Mouse (Mus musculus) bone marrow, adult 2 months (tissue): Measurements from ENCODE around the gene Zfp319. TPM values are rescaled to one million over a fixed set of nuclear protein-coding genes. Genes with fewer than 3 reads are reported as not detected.

Source experiments
- H3K27ac ChIP-seq: fragments of 200-500 bp; 2 replicates; pipeline ENCODE4 v1.5.1; 2012; ENCODE audit warnings: low read depth, mild to moderate bottlenecking, control low read depth, inconsistent platforms, low read length; ENCODE audit not compliant: control insufficient read depth, poor library complexity, insufficient read depth
- H3K4me1 ChIP-seq: fragments of 200-500 bp; 2 replicates; pipeline ENCODE4 v1.6.1; 2011; ENCODE audit warnings: low read length; ENCODE audit not compliant: control insufficient read depth, insufficient read depth
- H3K4me3 ChIP-seq: fragments of 200-500 bp; replicated peaks from 2 replicates; pipeline ENCODE3; 2011; ENCODE audit warnings: mild to moderate bottlenecking, low read depth, low read length, control low read depth; ENCODE audit not compliant: control insufficient read depth
- CTCF ChIP-seq: fragments of 200-500 bp; IDR thresholded peaks from 2 replicates; pipeline ENCODE4 v1.5.1; 2011; ENCODE audit warnings: low read length, control low read depth; ENCODE audit not compliant: control insufficient read depth, insufficient read depth
- POLR2A ChIP-seq: fragments of 200-500 bp; IDR thresholded peaks from 2 replicates; pipeline ENCODE4 v1.6.1; 2011; ENCODE audit warnings: low read depth, mild to moderate bottlenecking, control low read depth, low read length, borderline replicate concordance; ENCODE audit not compliant: control insufficient read depth
- WGBS: fragments of 180-500 bp; shearing (Covaris S2); methylation state at CpG from one replicate; pipeline ENCODE4 v1.1.7; 2018; 5-methylcytosine and 5-hydroxymethylcytosine counted together
- polyA plus RNA-seq: library from polyadenylated mRNA; stranded (reverse); fragments of >200 nt; gene quantifications from 2 replicates; pipeline ENCODE4 v1.2.4, GENCODE M21; 2011; ENCODE audit warnings: low replicate concordance; ENCODE audit not compliant: missing spikeins, insufficient read depth, insufficient read length

The Zfp319 gene
- polyA plus RNA-seq, 1 experiment = 3.3 TPM

DNA sequence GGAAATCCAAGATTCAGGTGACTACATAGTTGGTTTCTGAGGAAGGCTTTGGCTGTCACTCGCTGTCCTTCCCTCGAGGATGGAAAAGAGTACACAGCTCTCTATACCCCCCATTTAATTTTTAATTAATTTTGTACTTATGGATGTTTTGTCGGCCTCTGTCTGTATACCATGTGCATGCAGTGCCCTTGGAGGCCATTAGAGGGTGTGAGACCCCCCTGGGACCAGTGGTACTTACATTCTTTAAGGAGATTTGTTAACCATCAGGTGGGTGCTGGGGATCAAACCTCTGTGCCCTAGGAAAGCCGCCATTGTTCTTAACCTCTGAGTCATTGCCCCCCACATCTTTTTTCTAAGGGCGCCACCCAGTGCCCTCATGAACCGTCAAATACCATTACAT, 12.9 kb upstream of the Zfp319 start:
- TF ChIP-seq POLR2A (no peak), CTCF (no peak)
- H3K4me3 ChIP-seq = no peak overlapping the region
- H3K27ac ChIP-seq = no peak overlapping the region
- H3K4me1 ChIP-seq = no peaks in the 10 kb centered on the region; the same call in 1 of the 2 replicates
- 75% methylated on average over 6 of the region's 6 CpGs for WGBS

DNA sequence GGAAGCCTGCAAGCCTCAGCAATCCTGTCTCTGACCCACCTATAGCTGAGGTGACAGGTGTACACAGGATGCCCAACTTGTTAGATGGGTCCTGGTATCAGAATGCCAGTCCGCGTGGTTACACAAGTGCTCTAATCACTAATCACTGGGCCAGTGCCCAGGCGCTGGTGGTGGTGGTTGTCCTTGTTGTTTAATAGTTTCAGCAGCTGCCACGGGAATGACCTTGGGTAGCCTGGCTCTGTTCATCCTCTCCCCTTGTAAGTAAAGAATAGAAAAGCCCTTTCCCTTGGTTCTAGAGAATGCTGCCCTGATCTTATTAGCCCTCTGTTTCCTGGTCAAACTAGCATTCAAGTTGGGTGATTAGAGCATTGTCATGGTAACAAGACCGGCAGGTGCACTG, 10.0 kb upstream of the Zfp319 start:
- 87% methylated on average over 5 of the region's 5 CpGs for WGBS
- Histone ChIP-seq H3K4me3 (no peak overlapping the region), H3K27ac (no peak overlapping the region), H3K4me1 (no peaks in the 10 kb centered on the region; the same call in 1 of the 2 replicates)
- TF ChIP-seq CTCF (no peak), POLR2A (no peak)

DNA sequence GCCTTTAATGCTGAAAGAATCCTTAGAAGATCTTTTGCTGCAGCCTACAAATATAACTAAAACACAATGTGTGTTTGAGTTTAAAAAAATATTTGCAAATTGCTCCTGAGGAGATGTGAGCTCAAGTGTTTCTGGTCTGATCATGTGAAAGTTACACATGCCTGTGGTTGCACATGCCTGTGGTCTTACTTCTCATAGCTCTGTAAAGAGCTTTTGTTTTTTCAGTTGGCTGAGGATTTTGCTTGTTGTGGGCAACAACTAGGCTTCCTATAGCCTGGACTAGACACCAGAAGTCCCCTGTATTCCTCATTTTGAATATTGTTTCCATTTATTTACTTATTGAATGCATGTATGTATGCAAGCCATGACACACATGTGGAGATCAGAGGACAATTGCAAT, 4.6 kb upstream of the Zfp319 start:
- Histone ChIP-seq H3K27ac (no peak overlapping the region), H3K4me1 (no peaks in the 10 kb centered on the region; the same call in 1 of the 2 replicates), H3K4me3 (no peak overlapping the region)
- TF ChIP-seq CTCF (no peak), POLR2A (no peak)

DNA sequence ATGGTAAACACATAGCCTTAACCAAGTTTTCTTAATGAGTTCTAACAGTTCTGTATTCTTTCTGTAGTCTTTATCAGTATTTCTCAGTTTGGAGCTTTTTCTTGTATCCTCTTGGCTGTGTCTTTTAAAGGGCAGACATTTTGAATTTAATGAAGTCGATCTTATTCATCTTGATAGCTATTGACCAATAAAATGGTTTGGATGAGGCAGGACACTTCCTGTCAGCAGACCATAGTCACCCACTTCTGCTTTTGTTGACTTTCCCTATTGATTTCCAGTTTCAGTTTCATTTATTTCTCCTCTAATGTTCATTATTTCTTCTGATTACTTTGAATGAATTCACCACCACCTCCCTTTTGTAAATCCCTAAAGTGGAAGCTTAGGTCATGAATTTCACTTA, 4.0 kb upstream of the Zfp319 start:
- TF ChIP-seq CTCF = no peak
- no peak for TF ChIP-seq POLR2A
- Histone ChIP-seq H3K27ac (no peak overlapping the region), H3K4me3 (no peak overlapping the region), H3K4me1 (no peaks in the 10 kb centered on the region; the same call in 1 of the 2 replicates)
- 13% methylated on average over 1 of the region's 1 CpGs for WGBS

DNA sequence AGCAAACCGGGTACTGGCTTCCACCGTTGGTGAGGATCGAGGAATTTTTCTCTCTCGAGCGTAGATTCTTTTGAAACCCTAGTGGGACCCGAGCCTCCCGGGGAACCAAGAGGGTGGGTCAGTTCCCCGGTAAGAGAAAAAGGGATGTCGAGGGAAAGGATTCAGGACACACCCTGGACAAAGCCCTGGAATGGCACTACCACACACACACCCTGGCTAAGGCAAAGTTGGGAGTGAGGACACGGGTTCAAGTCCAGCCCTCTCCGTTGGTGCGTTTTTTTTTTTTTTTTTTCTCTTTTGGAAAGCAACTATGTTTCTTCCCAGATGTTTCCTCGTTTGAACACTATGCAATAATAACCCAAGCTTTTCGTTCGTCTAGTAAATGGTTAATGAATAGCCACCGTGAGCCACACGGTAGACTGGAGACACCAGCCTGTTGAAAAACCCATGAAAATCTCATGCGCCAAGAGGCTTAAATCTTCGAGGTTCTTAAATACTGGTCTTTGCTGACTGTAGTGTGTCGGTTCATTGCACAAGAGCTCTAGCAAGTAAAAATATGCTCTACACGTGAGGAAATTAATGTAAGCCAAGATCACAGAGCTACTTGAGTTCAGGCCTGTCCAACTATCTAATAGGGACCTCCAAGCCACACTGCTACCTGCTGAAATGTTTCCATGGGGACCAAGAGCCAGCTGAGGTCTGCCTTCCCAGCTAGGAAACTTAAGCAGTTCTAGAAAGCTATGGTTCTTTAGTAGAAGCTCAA, 868 bp upstream of the Zfp319 start:
- H3K27ac ChIP-seq = peak overlapping the region; percentile 100
- peak overlapping the region; percentile 96 for H3K4me3 ChIP-seq
- no peaks in the 10 kb centered on the region; the same call in 1 of the 2 replicates for H3K4me1 ChIP-seq
- WGBS = 13% methylated on average over 21 of the region's 21 CpGs
- no peak for TF ChIP-seq POLR2A
- no peak for TF ChIP-seq CTCF

DNA sequence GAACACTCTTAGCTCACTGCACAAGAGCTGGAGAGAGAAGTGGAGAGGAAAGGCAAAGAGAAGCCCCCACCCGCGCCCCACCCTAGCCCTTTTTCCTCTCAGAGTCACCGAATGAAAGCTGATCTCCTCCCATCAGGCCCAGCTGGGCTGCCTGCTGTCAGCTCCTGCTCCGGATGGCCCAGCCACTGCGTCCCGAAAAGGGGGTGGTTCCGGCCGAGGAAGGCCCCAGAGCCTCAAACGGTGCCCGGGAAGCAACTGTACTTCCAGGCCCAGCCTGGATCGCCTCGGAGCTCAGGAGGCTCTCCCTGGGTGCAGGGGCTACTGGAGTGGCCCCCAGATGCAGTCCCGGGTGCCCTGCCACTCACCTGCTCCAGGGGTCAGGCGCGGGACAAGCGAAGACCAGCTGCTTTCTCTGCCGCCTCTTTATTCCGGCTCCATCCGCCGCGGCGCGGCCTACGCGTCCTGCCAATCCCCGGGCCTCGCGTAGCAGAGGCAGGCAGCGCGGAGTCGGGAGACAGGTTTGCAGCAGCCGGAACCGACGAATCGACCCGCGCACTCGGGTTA, 512 bp downstream of the Zfp319 start:
- under 1% methylated on average over 38 of the region's 38 CpGs for WGBS
- Histone ChIP-seq H3K27ac (peak overlapping the region; percentile 100), H3K4me3 (peak overlapping the region; percentile 99), H3K4me1 (no peaks in the 10 kb centered on the region; the same call in 1 of the 2 replicates)
- TF ChIP-seq CTCF (no peak), POLR2A (no peak)

DNA sequence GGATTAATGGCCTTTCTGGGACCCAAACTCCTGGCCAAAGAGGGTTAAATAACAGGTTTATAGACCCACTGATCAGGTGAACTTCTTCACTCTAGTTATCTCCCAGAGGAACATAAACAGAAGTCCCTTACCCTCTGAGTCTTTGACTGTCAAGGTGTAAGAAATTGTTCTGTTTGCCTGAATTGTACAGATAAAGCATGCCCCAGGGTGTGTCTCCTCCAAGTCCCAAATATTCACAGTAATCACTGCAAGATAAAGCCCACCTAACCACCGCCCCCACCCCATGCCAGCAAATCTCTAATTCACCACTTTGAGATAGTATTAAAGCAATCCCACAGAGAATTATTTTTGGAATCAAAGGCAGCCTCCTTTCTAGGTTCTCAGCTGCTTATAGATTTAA, 1.4 kb downstream of the Zfp319 start:
- no peak for TF ChIP-seq CTCF
- no peak for TF ChIP-seq POLR2A
- Histone ChIP-seq H3K4me3 (no peak overlapping the region), H3K4me1 (no peaks in the 10 kb centered on the region; the same call in 1 of the 2 replicates), H3K27ac (no peak overlapping the region)
- 72% methylated on average over 1 of the region's 1 CpGs for WGBS

DNA sequence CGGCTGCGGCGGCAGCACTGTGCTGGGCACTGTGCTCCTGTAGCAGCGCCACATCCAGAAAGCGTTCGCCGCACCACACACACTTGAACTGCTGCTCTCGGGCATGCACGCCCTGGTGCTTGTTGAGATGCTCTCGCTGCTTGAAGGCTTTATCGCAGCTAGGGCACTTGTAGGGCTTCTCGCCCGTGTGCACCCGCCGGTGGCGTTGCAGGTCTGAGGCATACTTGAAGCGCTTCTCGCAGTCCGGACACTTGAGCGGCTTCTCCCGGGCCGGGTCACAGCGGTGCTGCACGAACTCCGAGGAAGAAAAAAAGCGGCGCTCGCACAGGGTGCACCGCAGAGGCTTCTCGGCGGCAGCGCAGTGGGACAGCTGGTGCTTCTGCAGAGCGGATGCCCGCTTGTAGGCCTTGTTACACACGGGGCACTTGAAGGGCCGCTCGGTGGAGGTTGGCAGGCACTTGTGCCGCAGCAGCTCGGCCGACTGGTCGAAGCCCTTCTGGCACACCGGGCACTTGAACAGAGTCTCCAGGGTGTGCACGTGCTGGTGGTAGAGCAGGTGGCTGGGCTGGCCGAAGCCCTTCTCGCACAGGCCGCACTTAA, 3.8 kb downstream of the Zfp319 start:
- 93% methylated on average over 46 of the region's 46 CpGs for WGBS
- no peaks in the 10 kb centered on the region; the same call in 1 of the 2 replicates for H3K4me1 ChIP-seq
- TF ChIP-seq CTCF = no peak
- TF ChIP-seq POLR2A = no peak

More for the DNA sequence above, 3.8 kb downstream of the Zfp319 start:
- Histone ChIP-seq H3K27ac (no peak overlapping the region), H3K4me3 (no peak overlapping the region)
